Mouse (Mus musculus): ENCODE measurements around the gene Mrpl1. TPM values are rescaled to one million over a fixed set of nuclear protein-coding genes. Genes with fewer than 3 reads are reported as not detected.

Mrpl1 gene
- polyA plus RNA-seq, 1 experiment, result 36.6 TPM

GRCm38 (mm10) chr5:96311677-96312076 is 102.4 kb downstream of the Mrpl1 start:
- H3K27ac ChIP-seq (replicated peaks; ENCODE audit: low read depth, low read length), result no peak overlapping the region
- no peak overlapping the region for H3K4me3 ChIP-seq (ENCODE audit: insufficient read depth, low read depth, low read length)
- H3K4me1 ChIP-seq (ENCODE audit: control insufficient read depth, insufficient read depth, insufficient read length, low read length), result no peaks in the 10 kb centered on the region

Other genes starting within 250 kb of the Mrpl1 start
- 8.9 and 11.8 TPM in 2 replicates for gene Cnot6l, start 45.3 kb upstream of the Mrpl1 start, polyA plus RNA-seq (2012; ENCODE audit: insufficient read depth, insufficient read length, missing spikeins)
- gene Fras1, start 164.5 kb downstream of the Mrpl1 start, polyA plus RNA-seq (2012; ENCODE audit: insufficient read depth, insufficient read length, missing spikeins), result 0.08 and 0.38 TPM in 2 replicates

All from brown adipose tissue, adult 24 weeks (tissue).